Mouse (Mus musculus) splenic B cell, adult 2 months (primary cell): ENCODE measurements at regions not wholly inside any gene's neighbourhood (a gene's known extent, or its start where the extent isn't known, plus 50 kb on each side); places are given as distances from the start of the nearest gene placed in this dataset.
"Not testable (repeated sequence)": the region's sequence is repeated elsewhere in the genome, so short reads cannot be mapped to it uniquely, and the experiment has no call there.

Source experiments
- DNase-seq: peaks from one replicate; pipeline ENCODE4 v3.0.0-alpha.2; 2011; ENCODE audit warnings: low read depth, low spot score
- H3K27me3 ChIP-seq: 2 replicates; pipeline ENCODE4 v1.6.1; 2012; ENCODE audit warnings: mild to moderate bottlenecking, low read length, moderate library complexity, mixed read lengths; ENCODE audit not compliant: control insufficient read depth, poor library complexity, insufficient read depth, severe bottlenecking
- H3K36me3 ChIP-seq: 2 replicates; pipeline ENCODE4 v1.6.1; 2012; ENCODE audit warnings: mild to moderate bottlenecking, low read length, moderate library complexity, mixed read lengths; ENCODE audit not compliant: control insufficient read depth, poor library complexity, insufficient read depth, severe bottlenecking

DNA sequence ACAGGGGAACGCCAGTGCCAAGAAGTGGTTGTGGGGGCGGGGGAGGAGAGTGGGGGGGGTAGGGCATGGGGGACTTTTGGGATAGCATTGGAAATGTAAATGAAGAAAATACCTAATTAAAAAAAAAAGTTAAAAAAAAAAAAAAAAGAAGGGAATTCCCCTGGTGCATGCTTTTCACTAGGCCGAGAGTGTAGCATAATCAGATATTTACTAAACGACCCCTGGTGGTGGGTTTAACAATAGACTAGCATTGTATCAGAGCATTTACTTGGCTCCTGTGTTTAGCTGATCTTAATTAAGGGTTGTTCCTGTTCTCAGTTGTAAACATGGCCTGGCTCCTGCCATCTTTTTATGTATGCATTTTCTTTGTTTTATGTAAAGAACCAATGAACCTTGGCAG, 126.2 kb upstream of the Fam3c start:
- not testable (repeated sequence) for H3K36me3 ChIP-seq, H3K27me3 ChIP-seq
- DNase-seq: peak; percentile 34

- Histone ChIP-seq H3K36me3 (no peaks in the 10 kb centered on the region), H3K27me3 (no peaks in the 10 kb centered on the region)
- DNase-seq: peak; percentile 59
Measured at GRCm38 (mm10) chr6:22474604-22475003, 118.6 kb upstream of the Fam3c start.

- Histone ChIP-seq H3K36me3 (no peaks in the 10 kb centered on the region), H3K27me3 (no peaks in the 10 kb centered on the region)
- no peak for DNase-seq
Measured at GRCm38 (mm10) chr6:22474011-22474410, 118.0 kb upstream of the Fam3c start.

- H3K36me3 ChIP-seq, H3K27me3 ChIP-seq, DNase-seq: not testable (repeated sequence)
Measured at GRCm38 (mm10) chr6:22472400-22472799, 116.4 kb upstream of the Fam3c start.

DNA sequence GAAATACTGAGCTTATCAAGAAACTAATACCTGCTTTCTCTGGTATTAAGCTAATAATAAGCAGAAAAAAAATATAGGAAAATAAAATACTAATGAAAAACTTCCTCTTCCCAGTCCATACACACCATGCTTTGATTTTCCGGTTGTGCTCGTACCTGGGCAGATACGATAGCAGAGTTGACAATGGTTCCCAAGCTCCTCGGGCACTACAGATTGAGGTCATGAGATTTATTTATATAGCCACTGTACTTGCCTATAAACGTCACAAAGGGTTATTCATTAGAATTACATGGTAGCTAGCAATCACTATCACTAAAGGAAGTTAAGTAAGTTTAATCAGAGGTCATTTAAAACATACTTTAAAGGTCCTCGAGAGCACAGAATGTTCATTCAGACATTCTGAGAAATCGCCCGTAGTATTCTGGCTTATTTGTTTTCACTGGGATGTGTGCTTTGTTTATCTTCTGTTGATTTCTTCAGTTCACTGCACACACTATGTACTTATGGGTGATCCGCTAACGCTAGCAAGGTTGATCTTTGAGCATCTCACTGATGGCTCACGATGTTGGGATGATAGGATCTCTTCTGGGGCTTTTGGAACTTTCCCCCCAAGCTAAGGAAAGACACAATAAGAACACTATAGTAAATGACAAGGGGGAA, 111.4 kb upstream of the Fam3c start:
- no peaks in the 10 kb centered on the region for H3K27me3 ChIP-seq
- no peaks in the 10 kb centered on the region for H3K36me3 ChIP-seq
- no peak for DNase-seq

DNA sequence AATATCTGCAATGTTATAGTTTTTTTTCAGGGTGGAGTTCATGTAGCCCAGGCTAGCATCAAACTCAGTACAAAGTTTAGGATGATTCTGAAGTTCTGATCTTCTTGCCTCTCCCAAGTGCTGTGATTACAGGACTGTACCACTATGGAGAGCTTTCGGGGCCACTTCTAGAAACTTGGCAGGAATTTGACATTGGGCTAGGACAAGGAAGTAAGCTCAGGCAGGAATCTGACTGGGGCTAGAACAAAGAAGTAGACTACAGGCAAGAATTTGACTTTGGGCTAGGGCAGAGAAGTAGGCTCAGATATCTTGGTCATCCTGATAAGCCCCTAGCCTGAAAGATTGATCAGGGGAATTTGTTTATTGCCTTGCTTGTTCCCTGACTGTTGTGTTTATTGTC, 109.9 kb upstream of the Fam3c start:
- no peaks in the 10 kb centered on the region for H3K27me3 ChIP-seq
- no peaks in the 10 kb centered on the region for H3K36me3 ChIP-seq
- no peak for DNase-seq

DNA sequence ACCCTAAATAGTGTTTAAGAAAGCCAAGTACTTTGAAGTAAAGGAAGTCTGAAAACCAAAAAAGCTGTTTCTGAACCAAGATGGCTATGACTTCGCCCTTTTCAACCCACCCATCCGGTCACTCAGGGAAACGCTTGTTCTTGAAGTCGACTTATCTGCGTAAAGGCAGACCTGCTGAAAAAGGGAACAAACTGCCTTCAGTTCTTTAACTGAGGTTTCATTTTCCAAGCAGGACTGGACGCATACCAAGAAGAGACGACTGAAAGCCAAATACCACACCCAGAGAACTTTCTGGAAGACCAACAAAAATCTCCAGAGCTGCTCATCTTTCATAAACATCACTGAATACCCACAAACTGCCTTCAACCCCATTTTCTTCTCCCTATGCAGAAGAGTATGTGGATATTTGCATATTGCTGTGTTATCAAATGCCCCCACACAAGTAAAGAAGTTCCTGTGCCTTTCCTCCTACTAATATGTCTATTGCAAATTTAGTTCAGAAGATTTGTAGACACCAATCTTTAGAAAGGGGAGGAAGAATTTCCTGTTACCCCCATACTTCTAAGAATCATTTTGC, 103.5 kb upstream of the Fam3c start:
- Histone ChIP-seq H3K36me3 (no peaks in the 10 kb centered on the region), H3K27me3 (no peaks in the 10 kb centered on the region)
- DNase-seq: peak; percentile 59

- no peaks in the 10 kb centered on the region for H3K36me3 ChIP-seq
- no peaks in the 10 kb centered on the region for H3K27me3 ChIP-seq
- DNase-seq: no peak
Measured at GRCm38 (mm10) chr6:22452203-22452602, 96.2 kb upstream of the Fam3c start.

DNA sequence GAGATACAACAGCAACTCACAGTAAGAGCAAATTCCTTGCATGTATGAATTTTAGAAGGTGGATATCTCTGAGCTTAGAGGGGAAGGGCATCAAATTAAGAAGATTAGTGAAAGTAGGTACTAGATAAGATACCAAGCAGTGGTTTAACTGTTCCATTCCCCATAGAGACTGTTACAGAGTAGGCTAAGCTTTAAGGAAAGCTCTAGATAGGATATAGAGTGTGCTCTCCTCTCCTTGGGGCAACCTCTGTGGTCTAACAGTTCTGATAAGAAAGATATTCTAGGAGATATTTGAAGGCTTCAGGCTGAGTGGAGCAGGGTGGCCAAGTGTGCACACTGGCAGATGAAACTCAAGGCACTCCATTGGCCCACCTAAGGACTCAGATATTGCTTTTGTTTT, 94.5 kb upstream of the Fam3c start:
- no peak for DNase-seq
- Histone ChIP-seq H3K36me3 (no peaks in the 10 kb centered on the region), H3K27me3 (no peaks in the 10 kb centered on the region)

GRCm38 (mm10) chr6:22448906-22449305, 92.9 kb upstream of the Fam3c start:
- DNase-seq: no peak
- no peaks in the 10 kb centered on the region for H3K36me3 ChIP-seq
- no peaks in the 10 kb centered on the region for H3K27me3 ChIP-seq

DNA sequence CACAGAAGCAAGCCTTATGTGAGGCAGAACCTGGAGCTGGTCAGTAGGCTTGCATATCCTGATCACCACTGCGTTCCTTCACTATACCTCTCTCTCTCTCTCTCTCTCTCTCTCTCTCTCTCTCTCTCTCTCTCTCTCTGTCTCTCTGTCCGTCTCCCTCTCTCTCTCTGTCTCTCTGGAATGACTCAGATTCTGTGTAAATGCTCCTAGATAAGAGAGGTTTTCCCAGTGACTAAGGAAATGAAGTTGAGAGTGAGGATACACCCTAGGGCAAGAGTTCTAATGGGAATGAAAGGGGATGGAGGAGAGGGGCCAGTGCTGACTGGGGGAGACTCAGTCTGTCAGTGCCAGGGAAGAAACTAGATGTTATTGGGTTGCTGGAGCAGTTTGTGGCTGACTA, 91.6 kb upstream of the Fam3c start:
- DNase-seq: no peak

DNA sequence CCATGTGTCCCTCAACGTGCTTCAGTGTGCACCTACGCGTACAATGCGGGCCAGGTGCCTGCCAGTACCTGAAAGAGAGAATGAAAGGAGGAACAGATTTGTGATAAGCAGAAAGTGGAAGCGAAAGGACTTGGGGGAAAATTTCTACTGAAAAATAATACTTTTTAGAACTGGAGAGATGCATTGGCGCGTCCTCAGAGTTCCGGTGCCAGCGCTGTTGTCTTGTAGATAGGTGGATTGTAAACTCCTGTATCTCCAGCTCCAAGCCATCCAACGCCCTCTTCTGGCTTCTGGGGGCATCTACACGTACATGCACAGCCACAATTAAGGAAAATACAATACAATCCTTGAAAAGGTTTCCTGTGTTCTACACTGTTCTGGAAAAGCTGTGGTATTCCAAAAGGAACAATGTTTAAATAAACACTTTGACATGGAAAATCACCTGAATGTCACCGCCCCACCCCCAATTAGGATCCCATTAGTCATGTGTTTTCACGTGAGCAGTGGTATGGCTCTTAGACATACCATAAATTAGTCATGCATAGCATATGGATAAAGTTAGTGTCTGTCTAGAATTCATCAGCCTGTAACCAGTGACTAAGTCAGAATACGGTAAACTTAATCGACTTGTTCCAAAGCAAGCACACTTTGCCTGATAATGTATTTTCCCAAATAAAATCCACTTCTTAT, 90.7 kb upstream of the Fam3c start:
- peak; percentile 55 for DNase-seq
- H3K27me3 ChIP-seq: no peaks in the 10 kb centered on the region
- H3K36me3 ChIP-seq: no peaks in the 10 kb centered on the region

More for the DNA sequence above, 91.6 kb upstream of the Fam3c start:
- Histone ChIP-seq H3K27me3 (no peaks in the 10 kb centered on the region), H3K36me3 (no peaks in the 10 kb centered on the region)

DNA sequence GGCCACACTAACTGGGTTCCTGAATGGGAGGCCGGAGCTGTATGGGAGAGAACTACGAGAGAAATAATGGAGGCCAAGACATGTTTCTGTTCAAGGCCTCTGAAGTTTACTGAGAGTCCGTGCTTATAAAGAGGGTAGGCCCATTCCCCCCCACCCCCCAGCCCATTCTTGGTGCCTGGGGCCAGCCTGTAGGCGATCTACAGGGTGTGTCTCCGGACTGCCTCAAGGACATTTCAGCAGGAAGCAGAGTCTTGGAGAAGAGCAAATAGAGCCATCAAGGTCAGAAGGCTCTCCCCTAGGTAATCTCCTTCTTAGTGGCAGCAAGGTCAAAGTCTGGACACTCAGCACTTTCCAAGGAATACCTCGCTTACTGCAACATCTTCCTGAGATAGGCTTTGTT, 88.8 kb upstream of the Fam3c start:
- not testable (repeated sequence) for H3K27me3 ChIP-seq, DNase-seq, H3K36me3 ChIP-seq

- no peaks in the 10 kb centered on the region for H3K36me3 ChIP-seq
- DNase-seq: no peak
Measured at GRCm38 (mm10) chr6:22444220-22444619, 88.2 kb upstream of the Fam3c start.

DNA sequence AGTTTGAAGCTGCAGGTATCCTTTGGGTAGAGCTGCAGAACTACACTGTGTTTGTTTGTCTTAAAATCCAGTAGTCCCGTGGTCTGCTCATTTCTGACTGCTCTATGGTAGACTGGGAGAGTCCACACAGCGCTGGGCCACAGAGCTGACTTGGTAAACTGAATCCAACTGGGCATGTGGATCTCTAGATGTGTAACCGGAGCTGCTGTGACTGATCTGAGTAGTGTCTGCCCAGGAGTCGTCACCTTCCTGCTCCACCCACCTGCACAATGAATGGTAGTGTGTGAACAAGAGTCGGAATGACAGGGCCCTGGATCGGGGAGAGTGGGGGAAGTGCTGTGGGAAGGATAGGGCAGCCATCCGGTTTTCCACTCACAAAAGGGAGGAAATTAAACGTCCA, 87.5 kb upstream of the Fam3c start:
- Histone ChIP-seq H3K36me3 (no peaks in the 10 kb centered on the region), H3K27me3 (no peaks in the 10 kb centered on the region)
- no peak for DNase-seq

More at GRCm38 (mm10) chr6:22444220-22444619, 88.2 kb upstream of the Fam3c start:
- H3K27me3 ChIP-seq: no peaks in the 10 kb centered on the region
